Mouse (Mus musculus) ES-Bruce4 (cell line): ENCODE data around the gene Pvr. TPM values are rescaled to one million over a fixed set of nuclear protein-coding genes. Genes with fewer than 3 reads are reported as not detected.

ENCODE experiments used
- H3K27ac ChIP-seq: 2 replicates; pipeline ENCODE4 v1.5.1; 2012; ENCODE audit warnings: low read length, inconsistent platforms; ENCODE audit not compliant: insufficient read depth
- H3K27me3 ChIP-seq: 2 replicates; pipeline ENCODE4 v1.6.1; 2012; ENCODE audit warnings: mild to moderate bottlenecking, low read length, inconsistent platforms; ENCODE audit not compliant: control insufficient read depth, poor library complexity, insufficient read depth, severe bottlenecking
- H3K36me3 ChIP-seq: 2 replicates; pipeline ENCODE4 v1.6.1; 2012; ENCODE audit warnings: inconsistent platforms, mild to moderate bottlenecking, low read length, moderate library complexity; ENCODE audit not compliant: control insufficient read depth, poor library complexity, insufficient read depth, severe bottlenecking
- H3K4me1 ChIP-seq: one replicate; pipeline ENCODE4 v1.8.1; 2011; ENCODE audit warnings: low read length; ENCODE audit not compliant: control insufficient read depth, insufficient read depth
- H3K4me3 ChIP-seq: 2 replicates; pipeline ENCODE4 v1.5.1; 2011; ENCODE audit warnings: low read depth, mild to moderate bottlenecking, low read length
- H3K9ac ChIP-seq: 2 replicates; pipeline ENCODE4 v1.6.1; 2012; ENCODE audit warnings: low read depth, mild to moderate bottlenecking, inconsistent platforms; ENCODE audit not compliant: poor library complexity, severe bottlenecking
- H3K9me3 ChIP-seq: replicated peaks from 2 replicates; pipeline ENCODE4 v1.6.1; 2012; ENCODE audit warnings: mild to moderate bottlenecking, low read length, inconsistent platforms; ENCODE audit not compliant: control insufficient read depth, poor library complexity, insufficient read depth, severe bottlenecking
- CTCF ChIP-seq: IDR thresholded peaks from one replicate; pipeline ENCODE4 v1.8.1; 2011; ENCODE audit warnings: low read depth, low read length
- EP300 ChIP-seq: IDR thresholded peaks from 2 replicates; pipeline ENCODE4 v1.6.1; 2011; ENCODE audit warnings: low read depth, low read length; ENCODE audit not compliant: insufficient read depth
- POLR2A ChIP-seq: IDR thresholded peaks from one replicate; pipeline ENCODE4 v1.8.1; 2011; ENCODE audit warnings: low read length; ENCODE audit not compliant: insufficient read depth
- polyA plus RNA-seq: library from polyadenylated mRNA; stranded (reverse); fragments of >200 nt; gene quantifications from 2 replicates; pipeline ENCODE4 v1.2.4, GENCODE M21; 2011; ENCODE audit warnings: low read depth; ENCODE audit not compliant: missing spikeins, insufficient read depth, insufficient read length

The Pvr gene
- polyA plus RNA-seq: 63.5 and 68.1 TPM in 2 replicates

GRCm38 (mm10) chr7:19920506-19921261, at the start of gene Pvr:
Gene Pvr (minus strand): TSS chr7:19921160.
- no peaks in the 10 kb centered on the region for H3K27me3 ChIP-seq
- peak within 1 kb of the TSS; percentile 84 for H3K27ac ChIP-seq
- peak within 1 kb of the TSS; percentile 78 for H3K4me3 ChIP-seq
- TF ChIP-seq EP300 (peak; percentile 84), CTCF (no peak), POLR2A (peak; percentile 37)
- H3K9me3 ChIP-seq: no peaks in the 10 kb centered on the region
- peaks cover 15% of the 10 kb centered on the region for H3K36me3 ChIP-seq
- H3K9ac ChIP-seq: peak within 1 kb of the TSS; percentile 90
- no peaks in the 10 kb centered on the region for H3K4me1 ChIP-seq

GRCm38 (mm10) chr7:19970196-19970595, 49.2 kb upstream of the Pvr start:
- no peak overlapping the region for H3K27ac ChIP-seq
- H3K4me3 ChIP-seq: no peak overlapping the region
- no peak overlapping the region for H3K9ac ChIP-seq
- no peaks in the 10 kb centered on the region for H3K36me3 ChIP-seq
- TF ChIP-seq POLR2A (no peak), EP300 (no peak), CTCF (no peak)
- H3K9me3 ChIP-seq: no peaks in the 10 kb centered on the region
- H3K27me3 ChIP-seq: no peaks in the 10 kb centered on the region
- no peaks in the 10 kb centered on the region for H3K4me1 ChIP-seq

GRCm38 (mm10) chr7:19969541-19970090, 48.7 kb upstream of the Pvr start:
- Histone ChIP-seq H3K9me3 (no peaks in the 10 kb centered on the region), H3K9ac (no peak overlapping the region)
- peak; percentile 19 for TF ChIP-seq CTCF
- TF ChIP-seq EP300: no peak

GRCm38 (mm10) chr7:19969106-19969505, 48.1 kb upstream of the Pvr start:
- Histone ChIP-seq H3K9me3 (no peaks in the 10 kb centered on the region), H3K4me3 (no peak overlapping the region), H3K36me3 (no peaks in the 10 kb centered on the region), H3K4me1 (no peaks in the 10 kb centered on the region), H3K9ac (no peak overlapping the region), H3K27ac (no peak overlapping the region), H3K27me3 (no peaks in the 10 kb centered on the region)
- TF ChIP-seq EP300: no peak
- TF ChIP-seq CTCF: peak; percentile 2

More at GRCm38 (mm10) chr7:19969541-19970090, 48.7 kb upstream of the Pvr start:
- no peaks in the 10 kb centered on the region for H3K36me3 ChIP-seq
- no peak overlapping the region for H3K4me3 ChIP-seq
- H3K4me1 ChIP-seq: no peaks in the 10 kb centered on the region
- no peaks in the 10 kb centered on the region for H3K27me3 ChIP-seq
- H3K27ac ChIP-seq: no peak overlapping the region

- H3K4me3 ChIP-seq: no peak within 1 kb of the TSS
- no peaks in the 10 kb centered on the region for H3K9me3 ChIP-seq
- H3K36me3 ChIP-seq: no peaks in the 10 kb centered on the region
- H3K9ac ChIP-seq: no peak within 1 kb of the TSS
- no peaks in the 10 kb centered on the region for H3K4me1 ChIP-seq
- TF ChIP-seq POLR2A (no peak), CTCF (no peak), EP300 (no peak)
- H3K27ac ChIP-seq: no peak within 1 kb of the TSS
- no peaks in the 10 kb centered on the region for H3K27me3 ChIP-seq
Measured at GRCm38 (mm10) chr7:19964985-19965579, 44.1 kb upstream of the Pvr start, which contains the start of gene Ceacam20. Gene Ceacam20 (plus strand): TSS chr7:19965412.

GRCm38 (mm10) chr7:19962423-19962822, 41.5 kb upstream of the Pvr start:
- Histone ChIP-seq H3K9me3 (no peaks in the 10 kb centered on the region), H3K27ac (no peak overlapping the region), H3K27me3 (no peaks in the 10 kb centered on the region), H3K4me1 (no peaks in the 10 kb centered on the region), H3K9ac (no peak overlapping the region), H3K36me3 (no peaks in the 10 kb centered on the region), H3K4me3 (no peak overlapping the region)
- no peak for TF ChIP-seq POLR2A
- no peak for TF ChIP-seq EP300
- TF ChIP-seq CTCF: no peak
